Mouse (Mus musculus): ENCODE data around the gene Zfp462. TPM values are rescaled to one million over a fixed set of nuclear protein-coding genes. Genes with fewer than 3 reads are reported as not detected.

The Zfp462 gene
- total RNA-seq (2014; fragmentation: Nextera tagmentation), result not detected in 2 replicates
- 0.05 and 0.06 TPM in 2 replicates for total RNA-seq (2017)
- polyA plus RNA-seq (2012), result not detected in 2 replicates

DNA sequence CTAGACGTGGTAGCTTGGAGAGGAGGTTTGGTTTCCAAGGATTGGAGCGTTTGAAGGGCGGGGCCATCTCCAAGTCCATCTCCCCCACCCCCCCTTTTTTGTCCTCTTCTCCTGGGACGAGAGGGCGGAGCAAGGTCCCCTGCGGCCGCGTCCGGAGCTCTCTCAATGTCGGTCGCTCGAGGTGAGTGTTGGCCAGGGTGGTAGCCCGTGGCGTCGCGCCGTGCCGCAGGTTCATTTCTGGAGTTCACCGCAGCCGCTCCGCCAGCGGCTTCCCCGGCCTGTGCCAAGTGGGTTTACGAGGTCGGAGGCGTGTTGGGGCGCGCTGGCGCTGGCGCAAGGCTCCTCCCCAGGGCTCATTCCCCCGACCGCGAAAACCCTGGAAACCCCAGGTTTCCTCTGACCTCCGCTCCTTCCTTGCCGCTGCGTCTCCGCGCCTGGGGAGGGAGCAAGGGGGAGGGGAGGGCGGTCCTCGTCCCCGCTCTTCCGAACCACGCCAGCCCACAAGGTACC lies at the start of gene Zfp462:
Zfp462 (plus strand) TSS at position 128 of the 510 bp plus-strand sequence.
- H3K27me3 ChIP-seq (ENCODE audit: insufficient read depth, low read length), result no peaks in the 10 kb centered on the region
- no peaks in the 10 kb centered on the region for H3K36me3 ChIP-seq (replicated peaks)
- H3K4me1 ChIP-seq (ENCODE audit: insufficient read depth, low read depth, low read length), result no peaks in the 10 kb centered on the region
- ATAC-seq (ENCODE audit: extremely low read depth, insufficient number of reproducible peaks, low FRiP score, poor library complexity, severe bottlenecking) (no peak), DNase-seq (ENCODE audit: low spot score) (no peak)
- no peak for TF ChIP-seq TAL1 (conservative IDR thresholded peaks at IDR 0.05; ENCODE audit: low read depth, low read length)
- peaks cover 38% of the 10 kb centered on the region for H3K9me3 ChIP-seq (replicated peaks)
- no peak within 1 kb of the TSS for H3K4me3 ChIP-seq (ENCODE audit: low read depth, low read length)

DNA sequence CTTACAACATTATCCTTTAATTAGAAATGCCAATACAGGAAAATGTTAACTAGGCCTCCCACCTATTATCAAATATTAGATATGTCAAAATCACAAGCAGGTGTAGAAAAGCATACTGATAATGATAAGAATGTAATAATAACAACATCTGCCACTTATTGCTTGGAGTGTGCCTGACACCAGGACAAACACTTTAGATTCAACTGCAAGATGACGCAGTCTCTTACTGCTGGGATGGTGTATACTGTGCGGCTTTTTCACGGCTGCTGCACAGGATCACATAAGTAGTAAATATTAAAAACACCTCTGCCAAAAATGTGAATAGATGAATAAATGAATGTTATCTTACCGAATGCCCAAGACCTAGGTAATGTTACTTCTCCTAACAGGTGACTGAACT lies 48.8 kb upstream of the Zfp462 start:
- Histone ChIP-seq H3K27me3 (ENCODE audit: insufficient read depth, low read length) (no peaks in the 10 kb centered on the region), H3K4me1 (ENCODE audit: insufficient read depth, low read depth, low read length) (no peaks in the 10 kb centered on the region), H3K36me3 (replicated peaks) (no peaks in the 10 kb centered on the region), H3K4me3 (ENCODE audit: low read depth, low read length) (no peak overlapping the region), H3K9me3 (replicated peaks) (peaks cover 14% of the 10 kb centered on the region)
- TF ChIP-seq TAL1 (conservative IDR thresholded peaks at IDR 0.05; ENCODE audit: low read depth, low read length), result no peak
- no peak for TF ChIP-seq GATA2 (IDR thresholded peaks at IDR 0.05; ENCODE audit: borderline replicate concordance, low read depth, low read length)
- TF ChIP-seq CTCF (IDR thresholded peaks at IDR 0.05; ENCODE audit: low read depth, low read length), result no peak
- TF ChIP-seq POLR2AphosphoS5 (IDR thresholded peaks at IDR 0.05; ENCODE audit: insufficient replicate concordance, low read depth, low read length), result no peak
- TF ChIP-seq GATA1 (IDR thresholded peaks at IDR 0.05; ENCODE audit: borderline replicate concordance, low read length), result no peak
- ATAC-seq (ENCODE audit: extremely low read depth, insufficient number of reproducible peaks, low FRiP score, poor library complexity, severe bottlenecking) (no peak), DNase-seq (ENCODE audit: low spot score) (no peak)

- DNase-seq (ENCODE audit: low spot score) (no peak), ATAC-seq (ENCODE audit: extremely low read depth, insufficient number of reproducible peaks, low FRiP score, poor library complexity, severe bottlenecking) (no peak)
- no peak for TF ChIP-seq GATA2 (IDR thresholded peaks at IDR 0.05; ENCODE audit: borderline replicate concordance, low read depth, low read length)
- TF ChIP-seq TAL1 (conservative IDR thresholded peaks at IDR 0.05; ENCODE audit: low read depth, low read length), result no peak
- TF ChIP-seq CTCF (IDR thresholded peaks at IDR 0.05; ENCODE audit: low read depth, low read length), result no peak
- TF ChIP-seq POLR2AphosphoS5 (IDR thresholded peaks at IDR 0.05; ENCODE audit: insufficient replicate concordance, low read depth, low read length), result no peak
- no peak for TF ChIP-seq GATA1 (IDR thresholded peaks at IDR 0.05; ENCODE audit: borderline replicate concordance, low read length)
These were observed 40.2 kb upstream of the Zfp462 start for GRCm38 (mm10) chr4:54904641-54905040.

DNA sequence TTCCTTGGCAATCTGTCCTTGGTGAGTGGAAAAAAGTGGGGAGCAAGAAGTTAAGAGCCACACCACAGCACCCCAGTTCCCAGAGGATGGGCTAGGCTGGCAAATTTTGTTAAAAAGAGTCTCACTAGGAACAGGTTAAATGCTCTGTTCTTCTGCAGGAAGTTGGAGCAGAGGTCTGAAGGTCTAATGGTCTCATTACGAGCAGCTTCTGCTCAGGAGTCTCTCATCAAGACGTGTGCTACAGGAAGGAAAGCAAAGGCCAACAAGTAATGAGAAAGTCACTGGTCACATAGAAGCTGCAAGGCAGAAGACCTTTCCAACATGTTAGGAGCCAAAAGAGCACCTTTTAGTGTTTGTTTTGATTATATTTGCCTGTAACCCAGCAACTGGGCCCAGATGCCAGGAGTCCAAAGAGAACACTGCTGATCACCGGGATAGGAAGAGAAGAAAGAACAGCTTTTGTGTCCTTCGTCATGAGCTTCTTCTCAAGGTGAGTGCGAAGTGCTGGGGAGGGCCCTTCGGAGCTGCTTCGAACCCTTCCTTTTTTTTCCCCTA lies 39.4 kb upstream of the Zfp462 start:
- DNase-seq (ENCODE audit: low spot score), result no peak
- H3K4me3 ChIP-seq (ENCODE audit: low read depth, low read length), result no peak overlapping the region
- no peaks in the 10 kb centered on the region for H3K36me3 ChIP-seq (replicated peaks)
- no peaks in the 10 kb centered on the region for H3K4me1 ChIP-seq (ENCODE audit: insufficient read depth, low read depth, low read length)
- H3K9me3 ChIP-seq (replicated peaks), result peaks cover 35% of the 10 kb centered on the region
- no peak for ATAC-seq (ENCODE audit: extremely low read depth, insufficient number of reproducible peaks, low FRiP score, poor library complexity, severe bottlenecking)
- H3K27me3 ChIP-seq (ENCODE audit: insufficient read depth, low read length), result no peaks in the 10 kb centered on the region
- TF ChIP-seq POLR2AphosphoS5 (IDR thresholded peaks at IDR 0.05; ENCODE audit: insufficient replicate concordance, low read depth, low read length) (no peak), GATA1 (IDR thresholded peaks at IDR 0.05; ENCODE audit: borderline replicate concordance, low read length) (no peak), TAL1 (conservative IDR thresholded peaks at IDR 0.05; ENCODE audit: low read depth, low read length) (no peak), CTCF (IDR thresholded peaks at IDR 0.05; ENCODE audit: low read depth, low read length) (no peak), GATA2 (IDR thresholded peaks at IDR 0.05; ENCODE audit: borderline replicate concordance, low read depth, low read length) (no peak)

More at GRCm38 (mm10) chr4:54904641-54905040, 40.2 kb upstream of the Zfp462 start:
- peaks cover 31% of the 10 kb centered on the region for H3K9me3 ChIP-seq (replicated peaks)
- H3K27me3 ChIP-seq (ENCODE audit: insufficient read depth, low read length), result no peaks in the 10 kb centered on the region
- H3K4me1 ChIP-seq (ENCODE audit: insufficient read depth, low read depth, low read length), result no peaks in the 10 kb centered on the region
- H3K4me3 ChIP-seq (ENCODE audit: low read depth, low read length), result no peak overlapping the region
- no peaks in the 10 kb centered on the region for H3K36me3 ChIP-seq (replicated peaks)

- Histone ChIP-seq H3K9me3 (replicated peaks) (peaks cover 20% of the 10 kb centered on the region), H3K27me3 (ENCODE audit: insufficient read depth, low read length) (no peaks in the 10 kb centered on the region), H3K4me3 (ENCODE audit: low read depth, low read length) (no peak overlapping the region), H3K36me3 (replicated peaks) (no peaks in the 10 kb centered on the region), H3K4me1 (ENCODE audit: insufficient read depth, low read depth, low read length) (no peaks in the 10 kb centered on the region)
- ATAC-seq (ENCODE audit: extremely low read depth, insufficient number of reproducible peaks, low FRiP score, poor library complexity, severe bottlenecking) (no peak), DNase-seq (ENCODE audit: low spot score) (no peak)
- TF ChIP-seq TAL1 (conservative IDR thresholded peaks at IDR 0.05; ENCODE audit: low read depth, low read length) (no peak), GATA1 (IDR thresholded peaks at IDR 0.05; ENCODE audit: borderline replicate concordance, low read length) (no peak), GATA2 (IDR thresholded peaks at IDR 0.05; ENCODE audit: borderline replicate concordance, low read depth, low read length) (no peak), CTCF (IDR thresholded peaks at IDR 0.05; ENCODE audit: low read depth, low read length) (no peak), POLR2AphosphoS5 (IDR thresholded peaks at IDR 0.05; ENCODE audit: insufficient replicate concordance, low read depth, low read length) (no peak)
These were observed 34.5 kb upstream of the Zfp462 start for GRCm38 (mm10) chr4:54910300-54910699.

DNA sequence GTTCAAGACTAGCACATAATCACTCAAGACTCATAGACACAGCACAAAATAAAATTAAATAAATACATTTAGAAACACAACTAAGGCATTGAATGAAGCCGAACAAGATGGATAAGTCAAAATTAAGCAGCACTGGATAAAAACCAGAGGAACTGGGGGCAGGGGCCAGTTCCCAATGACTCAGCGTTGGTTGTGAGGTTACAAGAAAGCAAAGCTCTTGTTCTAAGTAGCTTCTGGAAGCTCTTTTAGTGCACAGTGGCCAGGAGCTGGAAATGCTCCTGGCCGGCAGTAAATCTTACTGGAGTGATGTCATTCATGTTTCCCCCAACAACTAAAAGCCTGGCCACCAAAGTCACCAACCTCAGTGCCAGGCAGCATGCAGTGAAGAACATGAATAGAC lies 26.6 kb upstream of the Zfp462 start:
- H3K36me3 ChIP-seq (replicated peaks), result no peaks in the 10 kb centered on the region
- DNase-seq (ENCODE audit: low spot score), result no peak
- no peak for ATAC-seq (ENCODE audit: extremely low read depth, insufficient number of reproducible peaks, low FRiP score, poor library complexity, severe bottlenecking)
- H3K9me3 ChIP-seq (replicated peaks), result peaks cover 11% of the 10 kb centered on the region
- H3K27me3 ChIP-seq (ENCODE audit: insufficient read depth, low read length), result no peaks in the 10 kb centered on the region
- H3K4me1 ChIP-seq (ENCODE audit: insufficient read depth, low read depth, low read length), result no peaks in the 10 kb centered on the region
- no peak for TF ChIP-seq TAL1 (conservative IDR thresholded peaks at IDR 0.05; ENCODE audit: low read depth, low read length)
- TF ChIP-seq GATA2 (IDR thresholded peaks at IDR 0.05; ENCODE audit: borderline replicate concordance, low read depth, low read length), result no peak
- TF ChIP-seq CTCF (IDR thresholded peaks at IDR 0.05; ENCODE audit: low read depth, low read length), result no peak
- TF ChIP-seq POLR2AphosphoS5 (IDR thresholded peaks at IDR 0.05; ENCODE audit: insufficient replicate concordance, low read depth, low read length), result no peak
- no peak overlapping the region for H3K4me3 ChIP-seq (ENCODE audit: low read depth, low read length)

All from G1E (cell line).